Mouse (Mus musculus): ENCODE results near the gene Pibf1.

DNA sequence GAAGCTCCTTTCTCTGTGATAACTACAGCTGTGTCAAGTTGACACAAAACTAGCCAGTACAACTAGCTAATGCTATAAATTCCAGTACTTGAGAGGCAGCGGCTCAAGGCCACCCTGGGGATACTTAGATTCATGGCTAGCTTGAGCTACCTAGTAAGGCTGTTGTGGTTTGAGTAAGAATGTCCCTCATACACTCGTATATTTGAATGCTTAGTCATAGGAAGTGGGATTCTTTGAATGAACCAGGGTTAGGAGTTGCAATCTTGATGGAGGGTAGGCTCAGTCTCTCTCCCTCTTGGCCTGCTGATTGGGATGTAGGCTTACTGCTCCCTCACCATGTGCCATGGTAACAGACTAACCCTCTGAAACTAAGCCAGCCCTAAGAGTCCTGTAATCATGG is 36.1 kb upstream of the Pibf1 start:
- no peak for TF ChIP-seq CTCF (IDR thresholded peaks at IDR 0.05; ENCODE audit: low read depth)
- no peak for TF ChIP-seq EP300 (optimal IDR thresholded peaks at IDR 0.05)
